Mouse (Mus musculus) E14TG2a.4 (cell line): ENCODE measurements around the gene Pawr.

Experiments
- CTCF ChIP-seq: conservative IDR thresholded peaks from 2 replicates; pipeline ENCODE4 v1.5.1; 2014; ENCODE audit warnings: low read length
- POU5F1 ChIP-seq: IDR thresholded peaks from 2 replicates; pipeline ENCODE4 v1.6.1; 2014; ENCODE audit warnings: low read length, borderline replicate concordance

- TF ChIP-seq CTCF, result no peak
- TF ChIP-seq POU5F1, result no peak
These were observed 102.1 kb downstream of the Pawr start for GRCm38 (mm10) chr10:108433976-108434375.
